Mouse (Mus musculus) duodenum, adult 2 months (tissue): ENCODE data around the gene Rad17. TPM values are rescaled to one million over a fixed set of nuclear protein-coding genes. Genes with fewer than 3 reads are reported as not detected.

Source experiments
- polyA plus RNA-seq: library from polyadenylated mRNA; depleted of rRNA; stranded (reverse); fragments of >200 nt; gene quantifications from 2 replicates; pipeline ENCODE4 v1.2.3, GENCODE M21; 2012; ENCODE audit warnings: low replicate concordance; rRNA removed

Gene Rad17
- 0.78 and 1.2 TPM in 2 replicates for polyA plus RNA-seq

GRCm38 (mm10) chr13:100650550-100651438 lies at the start of gene Rad17, which contains the start of gene Ak6:
TSS of gene Rad17 (minus strand) at chr13:100651051.
TSS of gene Ak6 (plus strand) at chr13:100650979.

DNA sequence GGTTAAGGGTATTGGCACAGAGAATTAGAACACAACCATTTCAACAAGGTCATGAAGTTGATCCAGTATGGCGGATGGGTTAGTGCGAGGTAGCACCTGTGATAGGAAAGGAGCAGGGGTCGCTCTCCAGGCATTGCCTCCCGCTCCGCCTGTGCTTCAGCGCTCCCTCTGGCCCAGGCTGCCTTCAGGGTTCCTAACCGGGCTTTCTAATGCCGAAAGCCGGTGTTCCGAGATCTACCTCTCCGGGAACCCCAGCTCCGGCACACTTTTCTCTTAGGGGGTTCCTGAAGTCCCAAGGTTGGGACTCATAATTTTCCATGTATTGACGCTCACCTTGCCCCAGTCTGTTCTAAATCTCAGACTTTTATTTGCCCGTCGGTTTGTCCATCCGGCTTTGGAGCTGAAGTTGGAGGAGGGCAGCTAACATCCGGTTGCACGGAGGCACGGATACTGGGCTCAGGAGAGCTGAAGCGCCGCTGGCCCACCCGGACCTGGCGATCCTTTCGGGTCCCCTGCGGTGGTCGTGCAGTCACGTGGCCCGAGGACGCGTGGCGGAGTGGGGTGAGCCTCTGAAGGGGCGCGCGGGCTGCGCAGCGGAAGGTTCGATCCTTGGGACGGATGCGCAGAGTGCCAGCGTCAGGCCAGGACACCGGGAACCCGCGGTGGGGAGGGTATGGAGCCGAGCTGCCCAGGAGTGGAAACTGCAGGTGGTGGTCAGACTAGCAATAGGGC lies 18.6 kb upstream of the Rad17 start, which contains the start of gene Ccdc125:
Ccdc125 (plus strand) TSS at position 427 of the 732 bp plus-strand sequence.

GRCm38 (mm10) chr13:100651439-100652186 lies 762 bp upstream of the Rad17 start, which contains the start of gene Taf9:
TSS of gene Taf9 (plus strand) at chr13:100651579.

GRCm38 (mm10) chr13:100616181-100617087 lies 34.4 kb downstream of the Rad17 start, which contains the start of gene Marveld2:
TSS of gene Marveld2 (minus strand) at chr13:100616971.

Other genes with a start within 250 kb of the Rad17 start
- gene Naip1, start 198.2 kb downstream of the Rad17 start, polyA plus RNA-seq = 3.8 TPM in 2 replicates
- 5.7 and 19.7 TPM in 2 replicates for gene Gtf2h2, start 158.5 kb downstream of the Rad17 start, polyA plus RNA-seq
- 7.1 and 13.3 TPM in 2 replicates for gene Ocln, start 98.3 kb downstream of the Rad17 start, polyA plus RNA-seq
- 10.9 and 11.8 TPM in 2 replicates for gene Marveld2, start 34.1 kb downstream of the Rad17 start, polyA plus RNA-seq
- 4.9 and 6.0 TPM in 2 replicates for gene Ak6, start 72 bp downstream of the Rad17 start, polyA plus RNA-seq
- gene Taf9, start 528 bp upstream of the Rad17 start, polyA plus RNA-seq = 0.17 and 0.68 TPM in 2 replicates
- gene Ccdc125, start 18.7 kb upstream of the Rad17 start, polyA plus RNA-seq = 0.07 and 0.50 TPM in 2 replicates
- 5.8 and 6.3 TPM in 2 replicates for gene Cdk7, start 79.9 kb upstream of the Rad17 start, polyA plus RNA-seq
- 38.1 and 46.0 TPM in 2 replicates for gene Mrps36, start 93.6 kb upstream of the Rad17 start, polyA plus RNA-seq
- 0.19 and 0.36 TPM in 2 replicates for gene Cenph, start 124.8 kb upstream of the Rad17 start, polyA plus RNA-seq
- 5.4 and 5.5 TPM in 2 replicates for gene Ccnb1, start 135.5 kb upstream of the Rad17 start, polyA plus RNA-seq
- 20.3 and 25.3 TPM in 2 replicates for gene Slc30a5, start 182.4 kb upstream of the Rad17 start, polyA plus RNA-seq